Mouse (Mus musculus): ENCODE measurements around the gene Rgn. TPM values are rescaled to one million over a fixed set of nuclear protein-coding genes. Genes with fewer than 3 reads are reported as not detected.

Rgn gene
- polyA plus RNA-seq, 1 experiment from 2014 or later = 1.3 TPM

- H3K4me3 ChIP-seq = no peak overlapping the region
- H3K36me3 ChIP-seq = no peaks in the 10 kb centered on the region
- H3K9ac ChIP-seq = no peak overlapping the region
- H3K4me2 ChIP-seq = no peak overlapping the region
- no peaks in the 10 kb centered on the region for H3K9me3 ChIP-seq (replicated peaks)
- peak overlapping the region; percentile 47; the same call in 1 of the 2 replicates for H3K27ac ChIP-seq
- peaks cover 9% of the 10 kb centered on the region; the same call in 1 of the 2 replicates for H3K4me1 ChIP-seq (replicated peaks)
- ATAC-seq (replicated peaks; ENCODE audit: insufficient number of reproducible peaks, insufficient read depth, low FRiP score, low read depth) = peak; percentile 67; the same call in 1 of the 2 replicates
- H3K27me3 ChIP-seq = no peaks in the 10 kb centered on the region
- WGBS = 31% methylated on average over 2 of the region's 2 CpGs
Measured at GRCm38 (mm10) chrX:20571024-20571423, 21.4 kb downstream of the Rgn start.

- peaks cover 9% of the 10 kb centered on the region; the same call in 1 of the 2 replicates for H3K4me1 ChIP-seq (replicated peaks)
- no peak overlapping the region for H3K9ac ChIP-seq
- H3K4me2 ChIP-seq = no peak overlapping the region
- H3K9me3 ChIP-seq (replicated peaks) = no peaks in the 10 kb centered on the region
- H3K36me3 ChIP-seq = no peaks in the 10 kb centered on the region
- ATAC-seq (replicated peaks; ENCODE audit: insufficient number of reproducible peaks, insufficient read depth, low FRiP score, low read depth) = no peak
- H3K27ac ChIP-seq = no peak overlapping the region
- 55% methylated on average over 9 of the region's 9 CpGs for WGBS
- H3K27me3 ChIP-seq = no peaks in the 10 kb centered on the region
- no peak overlapping the region for H3K4me3 ChIP-seq
Measured at GRCm38 (mm10) chrX:20572683-20573082, 23.1 kb downstream of the Rgn start.

GRCm38 (mm10) chrX:20573927-20574326 is 24.3 kb downstream of the Rgn start:
- no peak overlapping the region for H3K4me3 ChIP-seq
- ATAC-seq (replicated peaks; ENCODE audit: insufficient number of reproducible peaks, insufficient read depth, low FRiP score, low read depth) = no peak
- WGBS = 82% methylated on average over 4 of the region's 4 CpGs

GRCm38 (mm10) chrX:20587968-20588367 is 38.4 kb downstream of the Rgn start:
- no peak overlapping the region for H3K9ac ChIP-seq
- no peaks in the 10 kb centered on the region for H3K4me1 ChIP-seq (replicated peaks)
- H3K27me3 ChIP-seq = no peaks in the 10 kb centered on the region
- no peak for ATAC-seq (replicated peaks; ENCODE audit: insufficient number of reproducible peaks, insufficient read depth, low FRiP score, low read depth)
- 18% methylated on average over 4 of the region's 4 CpGs for WGBS
- no peaks in the 10 kb centered on the region for H3K9me3 ChIP-seq (replicated peaks)
- no peak overlapping the region for H3K4me2 ChIP-seq
- H3K27ac ChIP-seq = no peak overlapping the region
- no peaks in the 10 kb centered on the region for H3K36me3 ChIP-seq
- H3K4me3 ChIP-seq = no peak overlapping the region

More at GRCm38 (mm10) chrX:20573927-20574326, 24.3 kb downstream of the Rgn start:
- no peak overlapping the region for H3K27ac ChIP-seq
- peaks cover 9% of the 10 kb centered on the region; the same call in 1 of the 2 replicates for H3K4me1 ChIP-seq (replicated peaks)
- H3K9ac ChIP-seq = no peak overlapping the region
- H3K4me2 ChIP-seq = no peak overlapping the region
- H3K27me3 ChIP-seq = no peaks in the 10 kb centered on the region
- H3K9me3 ChIP-seq (replicated peaks) = no peaks in the 10 kb centered on the region
- H3K36me3 ChIP-seq = no peaks in the 10 kb centered on the region

- ATAC-seq (replicated peaks; ENCODE audit: insufficient number of reproducible peaks, insufficient read depth, low FRiP score, low read depth) = no peak
- Histone ChIP-seq H3K9me3 (replicated peaks) (no peaks in the 10 kb centered on the region), H3K27ac (no peak overlapping the region), H3K4me1 (replicated peaks) (no peaks in the 10 kb centered on the region), H3K9ac (no peak overlapping the region), H3K36me3 (no peaks in the 10 kb centered on the region), H3K27me3 (no peaks in the 10 kb centered on the region), H3K4me3 (no peak overlapping the region), H3K4me2 (no peak overlapping the region)
- 82% methylated on average over 4 of the region's 4 CpGs for WGBS
Measured at GRCm38 (mm10) chrX:20608500-20608899, 58.9 kb downstream of the Rgn start.

Other genes with a start within 250 kb of the Rgn start
- gene Rp2, start 185.3 kb upstream of the Rgn start, polyA plus RNA-seq (2015; fragmentation: Nextera tagmentation; extraction: Ambion mirVana) = 12.9 and 13.1 TPM in 2 replicates
- 3.2 and 4.0 TPM in 2 replicates for gene Jade3, start 124.1 kb upstream of the Rgn start, polyA plus RNA-seq (2015; fragmentation: Nextera tagmentation; extraction: Ambion mirVana)
- 33.2 and 45.0 TPM in 2 replicates for gene Rbm10, start 67.7 kb downstream of the Rgn start, polyA plus RNA-seq (2015; fragmentation: Nextera tagmentation; extraction: Ambion mirVana)
- 345 and 459 TPM in 2 replicates for gene Ndufb11, start 67.8 kb downstream of the Rgn start, polyA plus RNA-seq (2015; fragmentation: Nextera tagmentation; extraction: Ambion mirVana)
- gene Uba1, start 108.5 kb downstream of the Rgn start, polyA plus RNA-seq (2015; fragmentation: Nextera tagmentation; extraction: Ambion mirVana) = 140 and 167 TPM in 2 replicates
- 107 and 136 TPM in 2 replicates for gene Cdk16, start 138.2 kb downstream of the Rgn start, polyA plus RNA-seq (2015; fragmentation: Nextera tagmentation; extraction: Ambion mirVana)
- 27.4 and 35.5 TPM in 2 replicates for gene Usp11, start 154.1 kb downstream of the Rgn start, polyA plus RNA-seq (2015; fragmentation: Nextera tagmentation; extraction: Ambion mirVana)
- 90.0 and 103 TPM in 2 replicates for gene Araf, start 248.0 kb downstream of the Rgn start, polyA plus RNA-seq (2015; fragmentation: Nextera tagmentation; extraction: Ambion mirVana)